Mouse (Mus musculus) heart, embryonic 12.5 days (tissue): ENCODE results near the gene Afg1l. TPM values are rescaled to one million over a fixed set of nuclear protein-coding genes. Genes with fewer than 3 reads are reported as not detected.

Source experiments
- ATAC-seq: fragments of 200-750 bp; cut with Nextera tagmentation; 2 replicates; pipeline ENCODE4 v1.8.0; 2017; ENCODE audit warnings: moderate TSS enrichment, moderate library complexity; ENCODE audit not compliant: insufficient number of reproducible peaks, low FRiP score
- H3K27ac ChIP-seq: fragments of 300-500 bp; sonication (generic); 2 replicates; pipeline ENCODE4 v1.5.1; 2016; ENCODE audit warnings: mild to moderate bottlenecking, moderate library complexity; ENCODE audit not compliant: poor library complexity, severe bottlenecking
- H3K27me3 ChIP-seq: fragments of 300-500 bp; sonication (generic); replicated peaks from 2 replicates; pipeline ENCODE4 v1.6.1; 2016; ENCODE audit warnings: mild to moderate bottlenecking, moderate library complexity
- H3K36me3 ChIP-seq: fragments of 300-500 bp; sonication (generic); 2 replicates; pipeline ENCODE4 v1.6.1; 2016; ENCODE audit warnings: mild to moderate bottlenecking, moderate library complexity
- H3K4me1 ChIP-seq: fragments of 300-500 bp; sonication (generic); replicated peaks from 2 replicates; pipeline ENCODE4 v1.6.1; 2016; ENCODE audit warnings: mild to moderate bottlenecking
- H3K4me2 ChIP-seq: fragments of 300-500 bp; sonication (generic); 2 replicates; pipeline ENCODE4 v1.6.1; 2016; ENCODE audit warnings: mild to moderate bottlenecking, moderate library complexity
- H3K4me3 ChIP-seq: fragments of 300-500 bp; sonication (generic); 2 replicates; pipeline ENCODE4 v1.5.1; 2016; ENCODE audit warnings: mild to moderate bottlenecking
- H3K9ac ChIP-seq: fragments of 300-500 bp; sonication (generic); 2 replicates; pipeline ENCODE4 v1.6.1; 2016; ENCODE audit warnings: mild to moderate bottlenecking, moderate library complexity
- H3K9me3 ChIP-seq: fragments of 300-500 bp; sonication (generic); replicated peaks from 2 replicates; pipeline ENCODE4 v1.6.1; 2016; ENCODE audit warnings: mild to moderate bottlenecking, moderate library complexity
- WGBS: fragments of 180-500 bp; shearing (Covaris S2); methylation state at CpG from one replicate; pipeline ENCODE4 v1.1.7; 2016; 5-methylcytosine and 5-hydroxymethylcytosine counted together
- polyA plus RNA-seq: library from polyadenylated mRNA; unstranded; fragments of >200 nt; fragmentation: Nextera tagmentation; extraction: Ambion mirVana; gene quantifications from 2 replicates; pipeline ENCODE4 v1.2.1, GENCODE M21; 2016

The Afg1l gene
- polyA plus RNA-seq, 1 experiment from 2014 or later, result 13.5 TPM

- peaks cover 2% of the 10 kb centered on the region; the same call in 1 of the 2 replicates for H3K9me3 ChIP-seq
- peak overlapping the region; percentile 99 for H3K27ac ChIP-seq
- H3K4me2 ChIP-seq, result peak overlapping the region; percentile 80
- H3K9ac ChIP-seq, result peak overlapping the region; percentile 98
- ATAC-seq, result peak; percentile 65
- H3K27me3 ChIP-seq, result no peaks in the 10 kb centered on the region
- H3K4me1 ChIP-seq, result peaks cover 14% of the 10 kb centered on the region; the same call in 1 of the 2 replicates
- H3K36me3 ChIP-seq, result peaks cover 6% of the 10 kb centered on the region; the same call in 1 of the 2 replicates
- peak overlapping the region; percentile 98 for H3K4me3 ChIP-seq
- WGBS, result under 1% methylated on average over 54 of the region's 55 CpGs
Observed at GRCm38 (mm10) chr10:42502349-42503111, 24.2 kb upstream of the Afg1l start.

DNA sequence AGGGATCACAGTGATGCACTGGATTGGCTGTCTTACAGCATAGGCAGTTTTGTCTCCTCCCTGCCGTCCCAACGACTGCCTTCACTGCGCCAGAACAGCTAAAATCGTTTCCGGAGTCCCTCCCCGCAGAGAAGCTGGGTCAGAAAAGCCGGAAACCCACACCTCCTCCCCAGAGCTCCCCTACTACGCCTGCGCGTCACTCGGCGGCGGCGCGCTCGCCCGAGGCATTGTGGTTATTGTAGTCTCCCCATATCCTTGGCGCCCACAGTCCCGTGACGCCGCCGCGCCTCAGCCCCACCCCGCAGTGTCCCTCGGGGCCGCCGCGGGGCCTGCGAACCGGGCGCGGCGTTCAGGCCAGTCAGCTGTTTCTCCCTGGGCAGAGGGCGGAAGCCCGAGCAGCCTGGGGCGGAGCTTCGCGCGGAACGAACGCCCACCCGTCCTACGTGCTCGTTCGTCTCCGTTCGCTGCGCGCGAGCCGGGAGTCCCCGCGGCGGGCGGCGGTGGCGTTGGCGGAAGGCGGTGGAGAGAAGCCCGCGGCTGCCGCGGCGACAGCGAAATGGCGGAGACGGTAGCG is 23.5 kb upstream of the Afg1l start, which contains the start of gene Snx3:
TSS of gene Snx3 (plus strand) at position 256 of the 574 bp plus-strand sequence.
- peak within 1 kb of the TSS; percentile 98 for H3K4me3 ChIP-seq
- under 1% methylated on average over 68 of the region's 68 CpGs for WGBS
- peak; percentile 97 for ATAC-seq
- 0 out of 2 replicates have a peak, but pooled peaks cover 2% of the 10 kb centered on the region for H3K36me3 ChIP-seq
- peak within 1 kb of the TSS; percentile 99 for H3K27ac ChIP-seq
- no peaks in the 10 kb centered on the region for H3K27me3 ChIP-seq
- H3K9ac ChIP-seq, result peak within 1 kb of the TSS; percentile 98
- H3K9me3 ChIP-seq, result peaks cover 2% of the 10 kb centered on the region; the same call in 1 of the 2 replicates
- peak within 1 kb of the TSS; percentile 80 for H3K4me2 ChIP-seq
- peaks cover 9% of the 10 kb centered on the region; the same call in 1 of the 2 replicates for H3K4me1 ChIP-seq

GRCm38 (mm10) chr10:42501161-42501560 is 22.8 kb upstream of the Afg1l start:
- H3K9ac ChIP-seq, result no peak overlapping the region; the same call in 1 of the 2 replicates
- H3K9me3 ChIP-seq, result peaks cover 2% of the 10 kb centered on the region; the same call in 1 of the 2 replicates
- 0 out of 2 replicates have a peak, but pooled peaks cover 2% of the 10 kb centered on the region for H3K36me3 ChIP-seq
- H3K27me3 ChIP-seq, result no peaks in the 10 kb centered on the region
- H3K4me3 ChIP-seq, result peak overlapping the region; percentile 98
- peak overlapping the region; percentile 80 for H3K4me2 ChIP-seq
- WGBS, result 71% methylated on average over 5 of the region's 5 CpGs
- H3K27ac ChIP-seq, result peak overlapping the region; percentile 99
- ATAC-seq, result no peak
- H3K4me1 ChIP-seq, result peaks cover 9% of the 10 kb centered on the region; the same call in 1 of the 2 replicates

DNA sequence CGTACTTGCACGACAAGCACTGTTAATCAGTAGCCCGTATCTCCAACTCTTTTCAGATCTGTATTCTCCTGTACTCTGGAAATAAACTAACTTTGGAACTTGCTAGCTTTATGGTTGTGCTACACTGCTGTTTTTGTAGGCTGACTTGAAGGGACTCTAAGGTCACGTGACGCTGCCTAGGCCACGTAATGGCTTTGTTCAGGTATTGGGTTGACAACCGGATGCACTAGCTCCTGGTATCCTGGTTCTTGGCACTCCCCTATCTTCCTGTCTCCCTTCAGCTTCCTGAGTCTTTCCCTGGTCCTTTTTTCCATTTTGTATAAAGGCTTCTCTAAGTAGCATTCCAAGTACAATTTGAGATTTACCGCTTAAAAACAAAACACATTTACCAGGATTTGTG is 22.2 kb upstream of the Afg1l start:
- ATAC-seq, result no peak
- Histone ChIP-seq H3K9me3 (peaks cover 2% of the 10 kb centered on the region; the same call in 1 of the 2 replicates), H3K4me2 (no peak overlapping the region), H3K27me3 (no peaks in the 10 kb centered on the region), H3K9ac (no peak overlapping the region), H3K4me3 (no peak overlapping the region), H3K27ac (peak overlapping the region; percentile 99), H3K4me1 (peaks cover 9% of the 10 kb centered on the region; the same call in 1 of the 2 replicates), H3K36me3 (0 out of 2 replicates have a peak, but pooled peaks cover 2% of the 10 kb centered on the region)
- 87% methylated on average over 8 of the region's 8 CpGs for WGBS

- WGBS, result 49% methylated on average over 4 of the region's 4 CpGs
- Histone ChIP-seq H3K9me3 (no peaks in the 10 kb centered on the region), H3K4me3 (no peak overlapping the region), H3K9ac (no peak overlapping the region), H3K27ac (no peak overlapping the region), H3K27me3 (no peaks in the 10 kb centered on the region), H3K4me2 (no peak overlapping the region), H3K4me1 (peaks cover 23% of the 10 kb centered on the region), H3K36me3 (no peaks in the 10 kb centered on the region)
- no peak for ATAC-seq
Observed at GRCm38 (mm10) chr10:42493000-42493399, 14.6 kb upstream of the Afg1l start.

- no peak overlapping the region for H3K9ac ChIP-seq
- no peak overlapping the region for H3K4me2 ChIP-seq
- no peak overlapping the region for H3K4me3 ChIP-seq
- WGBS, result 85% methylated on average over 10 of the region's 10 CpGs
- no peaks in the 10 kb centered on the region for H3K27me3 ChIP-seq
- no peak overlapping the region for H3K27ac ChIP-seq
- H3K36me3 ChIP-seq, result no peaks in the 10 kb centered on the region
- no peak for ATAC-seq
- H3K9me3 ChIP-seq, result no peaks in the 10 kb centered on the region
- H3K4me1 ChIP-seq, result peaks cover 23% of the 10 kb centered on the region
Observed at GRCm38 (mm10) chr10:42492027-42492771, 13.8 kb upstream of the Afg1l start.

DNA sequence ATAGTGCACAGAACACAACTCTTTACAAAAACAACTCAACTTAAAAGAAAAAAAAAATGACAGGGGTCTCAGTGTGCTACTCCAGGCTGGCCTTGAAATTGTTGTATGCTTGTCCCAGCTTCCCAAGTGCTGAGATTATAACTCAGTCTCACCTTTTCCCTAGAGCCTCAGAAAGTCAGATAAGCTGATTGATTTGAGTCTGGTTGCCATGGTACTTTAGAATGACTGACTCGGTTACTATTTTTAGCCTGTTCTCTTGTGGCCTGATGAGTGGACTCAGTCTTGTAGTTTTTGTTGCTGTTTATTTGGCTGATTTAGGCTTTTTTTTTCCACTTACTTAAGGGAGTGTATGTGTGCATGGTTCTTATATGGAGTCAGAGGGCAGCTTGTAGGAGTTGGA is 12.8 kb upstream of the Afg1l start:
- Histone ChIP-seq H3K36me3 (no peaks in the 10 kb centered on the region), H3K9me3 (no peaks in the 10 kb centered on the region), H3K4me2 (no peak overlapping the region), H3K9ac (no peak overlapping the region), H3K27me3 (no peaks in the 10 kb centered on the region), H3K4me1 (peaks cover 23% of the 10 kb centered on the region), H3K4me3 (no peak overlapping the region), H3K27ac (peak overlapping the region; percentile 76)
- 15% methylated on average over 1 of the region's 1 CpGs for WGBS
- no peak for ATAC-seq

- Histone ChIP-seq H3K4me1 (peaks cover 23% of the 10 kb centered on the region), H3K27me3 (no peaks in the 10 kb centered on the region), H3K9ac (no peak overlapping the region), H3K4me3 (no peak overlapping the region), H3K4me2 (no peak overlapping the region), H3K27ac (no peak overlapping the region), H3K9me3 (no peaks in the 10 kb centered on the region), H3K36me3 (no peaks in the 10 kb centered on the region)
- WGBS, result 27% methylated on average over 8 of the region's 8 CpGs
- no peak for ATAC-seq
Observed at GRCm38 (mm10) chr10:42488606-42489296, 10.4 kb upstream of the Afg1l start.

- H3K4me1 ChIP-seq, result peaks cover 8% of the 10 kb centered on the region
- H3K27me3 ChIP-seq, result no peaks in the 10 kb centered on the region
- WGBS, result 61% methylated on average over 4 of the region's 4 CpGs
- no peak overlapping the region for H3K4me3 ChIP-seq
- H3K36me3 ChIP-seq, result no peaks in the 10 kb centered on the region
- H3K27ac ChIP-seq, result no peak overlapping the region
- H3K9ac ChIP-seq, result no peak overlapping the region
- no peak for ATAC-seq
- H3K9me3 ChIP-seq, result no peaks in the 10 kb centered on the region
- no peak overlapping the region for H3K4me2 ChIP-seq
Observed at GRCm38 (mm10) chr10:42480719-42481118, 2.4 kb upstream of the Afg1l start.

DNA sequence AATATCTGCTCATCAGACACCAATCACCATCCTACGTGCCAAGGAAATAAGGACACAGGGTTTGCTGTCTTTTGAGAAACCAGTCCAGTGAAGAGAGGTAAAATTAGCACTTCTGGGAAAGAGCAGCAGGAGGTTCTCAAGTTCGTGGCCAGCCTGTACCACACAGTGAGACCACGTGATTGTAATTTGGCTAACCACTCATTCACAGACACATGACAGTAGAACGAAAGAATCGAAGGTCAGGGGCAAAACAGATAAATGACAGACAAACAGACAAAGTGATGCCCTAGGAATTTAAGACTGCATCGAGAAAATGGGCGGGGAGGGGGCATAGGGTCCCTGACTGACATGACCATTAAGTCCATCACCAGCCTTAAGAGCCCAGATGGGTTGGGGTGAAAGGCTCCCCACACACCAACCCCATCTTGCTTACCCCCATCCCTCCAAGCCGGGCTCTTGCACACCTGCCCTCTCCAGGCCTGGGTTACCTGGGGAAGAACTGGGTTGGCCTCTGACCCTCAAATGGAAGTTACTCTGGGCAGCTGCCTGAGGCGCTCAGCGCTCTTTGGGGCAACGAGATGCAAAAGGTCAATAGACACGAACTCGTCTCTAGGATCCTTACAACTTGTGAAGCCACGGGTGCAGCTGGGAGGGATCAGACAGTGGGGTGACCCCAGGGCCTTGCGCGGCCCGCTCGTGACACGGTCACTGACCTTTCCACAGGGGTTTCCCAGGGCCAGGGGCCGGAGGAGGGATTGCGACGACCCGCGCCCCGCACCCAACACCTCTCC is 620 bp downstream of the Afg1l start:
- peak overlapping the region; percentile 96 for H3K27ac ChIP-seq
- peaks cover 6% of the 10 kb centered on the region; the same call in 1 of the 2 replicates for H3K9me3 ChIP-seq
- H3K27me3 ChIP-seq, result no peaks in the 10 kb centered on the region
- WGBS, result 10% methylated on average over 25 of the region's 25 CpGs
- H3K4me2 ChIP-seq, result peak overlapping the region; percentile 90
- ATAC-seq, result peak; percentile 47
- H3K9ac ChIP-seq, result peak overlapping the region; percentile 87
- peak overlapping the region; percentile 66 for H3K4me3 ChIP-seq
- peaks cover 9% of the 10 kb centered on the region; the same call in 1 of the 2 replicates for H3K36me3 ChIP-seq
- peaks cover 8% of the 10 kb centered on the region for H3K4me1 ChIP-seq
